Mouse (Mus musculus) embryonic facial prominence, embryonic 14.5 days (tissue): Measurements from ENCODE around the gene Ccl26. TPM values are rescaled to one million over a fixed set of nuclear protein-coding genes. Genes with fewer than 3 reads are reported as not detected.
A peak's percentile ranks its signal among the peaks of the same experiment; 100 is the strongest.

ENCODE experiments used
- ATAC-seq: fragments of 200-750 bp; cut with Nextera tagmentation; 2 replicates; pipeline ENCODE4 v1.8.0; 2017; ENCODE audit warnings: low read depth, moderate number of reproducible peaks, moderate TSS enrichment
- DNase-seq: peaks from one replicate; pipeline ENCODE4 v3.0.0-alpha.2; 2015; ENCODE audit warnings: low spot score
- H3K27ac ChIP-seq: fragments of 300-500 bp; sonication (generic); replicated peaks from 2 replicates; pipeline ENCODE4 v1.5.1; 2014; ENCODE audit warnings: low read depth, mild to moderate bottlenecking, low read length, moderate library complexity
- H3K27me3 ChIP-seq: fragments of 300-500 bp; sonication (generic); replicated peaks from 2 replicates; pipeline ENCODE4 v1.6.1; 2014; ENCODE audit warnings: low read length; ENCODE audit not compliant: control insufficient read depth, insufficient read depth
- H3K36me3 ChIP-seq: fragments of 300-500 bp; sonication (generic); 2 replicates; pipeline ENCODE4 v1.6.1; 2014; ENCODE audit warnings: low read length, mixed read lengths; ENCODE audit not compliant: control insufficient read depth, insufficient read depth
- H3K4me1 ChIP-seq: fragments of 300-500 bp; sonication (generic); 2 replicates; pipeline ENCODE4 v1.6.1; 2014; ENCODE audit warnings: antibody characterized with exemption, low read length; ENCODE audit not compliant: control insufficient read depth, insufficient read depth
- H3K4me2 ChIP-seq: fragments of 300-500 bp; sonication (generic); 2 replicates; pipeline ENCODE4 v1.6.1; 2014; ENCODE audit warnings: low read depth, mild to moderate bottlenecking, low read length, moderate library complexity, mixed read lengths
- H3K4me3 ChIP-seq: fragments of 300-500 bp; sonication (generic); 2 replicates; pipeline ENCODE4 v1.5.1; 2014; ENCODE audit warnings: low read depth, mild to moderate bottlenecking, low read length
- H3K9ac ChIP-seq: fragments of 300-500 bp; sonication (generic); 2 replicates; pipeline ENCODE4 v1.6.1; 2014; ENCODE audit warnings: low read depth, mild to moderate bottlenecking, low read length, moderate library complexity, mixed read lengths
- H3K9me3 ChIP-seq: fragments of 300-500 bp; sonication (generic); 2 replicates; pipeline ENCODE4 v1.6.1; 2016; ENCODE audit warnings: low read length; ENCODE audit not compliant: control insufficient read depth
- WGBS: fragments of 180-500 bp; shearing (Covaris S2); extraction: QIAGEN DNeasy Blood & Tissue Kit; methylation state at CpG from one replicate; pipeline ENCODE4 v1.1.7; 2014; 5-methylcytosine and 5-hydroxymethylcytosine counted together
- polyA plus RNA-seq: library from polyadenylated mRNA; unstranded; fragments of >200 nt; fragmentation: Nextera tagmentation; extraction: Ambion mirVana; gene quantifications from 2 replicates; pipeline ENCODE4 v1.2.1, GENCODE M21; 2014

Gene Ccl26
- polyA plus RNA-seq, 1 experiment from 2014 or later: not detected

DNA sequence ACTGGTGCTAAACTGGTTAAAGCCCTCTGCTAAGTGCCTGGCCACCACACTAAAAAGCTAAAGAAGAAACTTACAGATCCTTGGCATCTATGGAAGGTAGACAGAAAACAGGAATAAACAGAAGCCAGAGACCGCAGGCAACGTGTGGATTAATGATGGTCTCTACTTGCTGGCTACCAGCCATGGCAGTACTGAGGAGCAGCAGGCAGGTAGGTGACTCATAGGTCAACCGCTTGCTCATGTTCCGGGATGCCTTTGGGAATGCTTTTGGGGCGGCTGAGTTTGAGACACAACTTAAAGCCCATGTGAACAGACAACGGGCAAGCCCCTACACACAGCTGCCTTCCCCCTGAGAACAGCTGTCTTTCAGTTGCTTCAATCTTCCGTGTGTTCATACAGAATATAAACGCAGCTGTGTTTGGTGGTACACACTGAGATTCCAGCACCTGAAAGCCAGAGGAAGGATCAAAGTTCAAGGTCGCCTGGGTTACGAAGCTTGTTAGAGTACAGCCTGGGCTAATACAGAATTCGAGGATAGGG lies 32.0 kb downstream of the Ccl26 start:
- WGBS: 62% methylated on average over 11 of the region's 11 CpGs
- Histone ChIP-seq H3K4me1 (no peaks in the 10 kb centered on the region; the same call in 1 of the 2 replicates), H3K4me2 (no peak overlapping the region), H3K4me3 (no peak overlapping the region), H3K9me3 (no peaks in the 10 kb centered on the region), H3K9ac (no peak overlapping the region), H3K27ac (no peak overlapping the region), H3K36me3 (no peaks in the 10 kb centered on the region), H3K27me3 (no peaks in the 10 kb centered on the region)
- peak; percentile 34 for DNase-seq
- ATAC-seq: no peak

- H3K9ac ChIP-seq: no peak overlapping the region
- no peaks in the 10 kb centered on the region for H3K9me3 ChIP-seq
- 65% methylated on average over 2 of the region's 2 CpGs for WGBS
- no peak for DNase-seq
- no peaks in the 10 kb centered on the region; the same call in 1 of the 2 replicates for H3K4me1 ChIP-seq
- no peak for ATAC-seq
- no peak overlapping the region for H3K4me3 ChIP-seq
- H3K27ac ChIP-seq: no peak overlapping the region
- H3K36me3 ChIP-seq: no peaks in the 10 kb centered on the region
- no peak overlapping the region for H3K4me2 ChIP-seq
- no peaks in the 10 kb centered on the region for H3K27me3 ChIP-seq
Measured at GRCm38 (mm10) chr5:135529964-135530363, 33.4 kb downstream of the Ccl26 start.

DNA sequence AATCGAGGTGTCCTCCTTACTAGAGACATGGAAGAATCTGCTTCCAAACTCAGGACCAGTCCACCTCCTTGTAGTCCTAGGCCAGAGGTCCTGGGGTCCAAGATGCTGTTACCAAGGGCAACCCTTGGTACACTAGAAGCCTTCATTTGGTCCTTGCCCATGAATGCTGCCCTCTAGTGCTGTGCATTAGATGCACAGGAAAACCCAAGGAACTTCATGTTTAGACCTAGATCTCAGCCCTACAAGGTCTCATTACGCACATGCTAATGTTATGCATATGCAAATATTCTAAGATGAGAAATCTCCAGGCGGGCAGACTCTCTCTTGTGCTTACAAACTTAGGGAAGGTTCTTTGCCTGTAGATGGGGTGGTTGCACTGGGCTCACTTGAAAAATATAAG lies 34.1 kb downstream of the Ccl26 start:
- no peak for ATAC-seq
- no peaks in the 10 kb centered on the region for H3K27me3 ChIP-seq
- H3K36me3 ChIP-seq: no peaks in the 10 kb centered on the region
- H3K4me3 ChIP-seq: no peak overlapping the region
- no peak overlapping the region for H3K4me2 ChIP-seq
- WGBS: 82% methylated on average over 3 of the region's 3 CpGs
- no peak for DNase-seq
- H3K27ac ChIP-seq: no peak overlapping the region
- H3K9me3 ChIP-seq: no peaks in the 10 kb centered on the region
- no peaks in the 10 kb centered on the region; the same call in 1 of the 2 replicates for H3K4me1 ChIP-seq
- H3K9ac ChIP-seq: no peak overlapping the region

- Histone ChIP-seq H3K9me3 (no peaks in the 10 kb centered on the region), H3K4me1 (no peaks in the 10 kb centered on the region), H3K36me3 (peaks cover 4% of the 10 kb centered on the region; the same call in 1 of the 2 replicates), H3K4me3 (no peak overlapping the region), H3K4me2 (no peak overlapping the region), H3K27ac (no peak overlapping the region), H3K27me3 (no peaks in the 10 kb centered on the region), H3K9ac (no peak overlapping the region)
- ATAC-seq (no peak), DNase-seq (no peak)
- WGBS: 49% methylated on average over 7 of the region's 7 CpGs
Measured at GRCm38 (mm10) chr5:135527986-135528385, 35.4 kb downstream of the Ccl26 start.

DNA sequence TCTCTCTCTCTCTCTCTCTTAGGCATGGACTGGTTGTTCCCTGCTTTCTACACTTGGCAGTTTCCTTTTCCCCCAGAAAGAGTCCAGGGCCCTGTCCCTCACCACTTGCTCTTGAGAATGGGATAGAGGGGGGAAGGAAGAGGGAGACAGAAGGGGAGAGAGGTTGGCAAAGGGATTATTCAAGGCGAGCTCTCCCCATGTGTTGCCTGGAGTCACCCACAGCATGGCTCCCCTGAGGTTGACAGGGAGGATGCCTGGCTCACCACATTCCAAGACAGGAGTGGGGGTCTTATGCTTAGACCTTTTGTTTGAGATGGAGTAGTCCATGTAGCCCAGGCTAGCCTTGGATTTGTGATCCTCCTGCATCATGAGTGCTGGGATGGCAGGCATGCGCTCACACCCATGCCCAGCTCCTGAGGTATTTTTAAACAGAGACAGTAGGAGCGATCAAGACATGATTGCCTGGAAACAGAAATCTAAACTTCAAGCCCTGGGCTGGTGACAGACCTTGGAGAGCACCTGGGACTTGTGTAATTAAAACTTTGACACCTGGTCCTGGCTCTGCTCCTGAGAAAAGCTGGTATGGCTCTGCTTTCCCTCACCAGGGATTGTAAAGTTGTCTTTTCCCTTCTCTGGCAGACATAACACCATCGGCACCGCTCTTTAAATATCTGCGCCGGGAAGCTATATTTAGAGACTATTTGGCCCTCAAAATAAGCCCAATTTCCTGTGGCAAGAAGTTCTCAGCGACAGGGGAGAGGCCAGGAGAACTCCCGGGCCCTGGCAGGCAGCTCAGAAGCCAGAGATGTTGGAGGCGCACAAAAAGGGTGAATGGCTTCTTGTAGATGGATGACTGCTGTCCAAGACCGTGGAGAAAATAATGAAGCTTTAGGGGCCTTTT lies 38.5 kb downstream of the Ccl26 start:
- no peaks in the 10 kb centered on the region for H3K4me1 ChIP-seq
- ATAC-seq (no peak), DNase-seq (no peak)
- H3K27me3 ChIP-seq: no peaks in the 10 kb centered on the region
- no peak overlapping the region for H3K4me3 ChIP-seq
- H3K27ac ChIP-seq: no peak overlapping the region; the same call in 1 of the 2 replicates
- H3K9me3 ChIP-seq: no peaks in the 10 kb centered on the region
- H3K36me3 ChIP-seq: peaks cover 4% of the 10 kb centered on the region; the same call in 1 of the 2 replicates
- no peak overlapping the region for H3K9ac ChIP-seq
- no peak overlapping the region for H3K4me2 ChIP-seq
- WGBS: 53% methylated on average over 11 of the region's 11 CpGs

GRCm38 (mm10) chr5:135524087-135524486 lies 39.3 kb downstream of the Ccl26 start:
- peaks cover 4% of the 10 kb centered on the region; the same call in 1 of the 2 replicates for H3K36me3 ChIP-seq
- 82% methylated on average over 2 of the region's 2 CpGs for WGBS
- no peak overlapping the region for H3K4me2 ChIP-seq
- ATAC-seq (no peak), DNase-seq (no peak)
- no peaks in the 10 kb centered on the region for H3K9me3 ChIP-seq
- no peak overlapping the region for H3K9ac ChIP-seq
- H3K4me3 ChIP-seq: no peak overlapping the region
- H3K27ac ChIP-seq: no peak overlapping the region
- no peaks in the 10 kb centered on the region for H3K4me1 ChIP-seq
- H3K27me3 ChIP-seq: no peaks in the 10 kb centered on the region

DNA sequence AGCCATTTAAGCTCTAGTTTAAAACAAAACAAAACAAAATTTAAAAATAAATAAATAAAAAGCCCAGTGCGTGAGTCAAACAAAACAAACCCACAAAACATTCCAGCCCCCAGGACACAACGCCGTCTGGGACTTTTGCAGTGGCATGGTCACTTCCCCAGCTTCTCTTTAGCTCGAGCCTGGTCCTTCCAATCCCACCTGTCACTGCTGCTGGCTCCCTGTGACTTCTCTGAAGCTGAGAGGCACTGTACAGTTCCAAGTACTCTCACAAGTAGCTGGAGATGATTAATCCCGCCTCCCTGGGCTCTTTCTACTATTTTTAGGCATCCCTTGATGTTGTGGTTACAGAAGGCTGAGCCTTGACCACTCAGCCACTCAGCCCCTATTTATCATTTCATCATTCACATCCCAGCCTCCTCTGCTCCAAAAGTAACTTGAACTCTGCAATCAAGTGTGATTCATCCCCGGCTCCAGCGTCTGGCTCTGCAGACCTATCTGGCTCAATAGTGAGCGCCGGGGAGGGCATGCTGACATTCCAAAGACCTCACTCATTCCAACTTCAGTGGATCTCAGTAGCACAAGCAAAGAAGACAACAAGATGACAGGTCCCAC lies 41.2 kb downstream of the Ccl26 start:
- H3K9ac ChIP-seq: no peak overlapping the region
- peaks cover 7% of the 10 kb centered on the region; the same call in 1 of the 2 replicates for H3K36me3 ChIP-seq
- H3K9me3 ChIP-seq: 0 out of 2 replicates have a peak, but pooled peaks cover 2% of the 10 kb centered on the region
- no peak overlapping the region for H3K27ac ChIP-seq
- H3K27me3 ChIP-seq: no peaks in the 10 kb centered on the region
- DNase-seq (peak; percentile 57), ATAC-seq (no peak)
- whole genome bisulfite sequencing: 55% methylated on average over 9 of the region's 9 CpGs
- no peaks in the 10 kb centered on the region for H3K4me1 ChIP-seq
- no peak overlapping the region for H3K4me2 ChIP-seq
- no peak overlapping the region for H3K4me3 ChIP-seq

DNA sequence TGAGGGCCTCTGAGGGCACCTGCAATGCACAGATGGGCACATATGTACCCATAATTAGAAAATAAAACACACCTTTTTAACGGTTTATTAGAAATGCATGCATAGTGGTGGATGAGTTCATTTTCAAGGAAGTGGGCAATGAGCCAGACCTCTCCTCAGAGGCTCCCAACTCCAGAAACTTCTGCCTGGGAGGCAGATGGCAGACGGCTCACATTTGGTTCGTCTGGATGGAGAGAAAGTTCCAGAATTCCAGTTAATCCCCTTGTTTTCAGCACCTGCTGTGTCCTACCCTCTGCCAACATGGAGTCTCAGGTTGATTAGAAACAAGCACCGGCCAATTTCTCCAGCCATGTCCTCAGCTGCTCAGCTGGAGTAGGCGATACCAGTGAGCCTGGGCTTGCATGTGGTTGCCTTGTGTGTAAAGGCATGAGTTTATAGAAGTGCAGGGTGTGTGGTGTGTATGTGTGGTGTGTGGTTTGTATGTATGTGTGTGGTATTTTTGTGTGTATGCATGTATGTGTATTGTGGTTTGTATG lies 46.0 kb downstream of the Ccl26 start:
- Histone ChIP-seq H3K4me2 (no peak overlapping the region), H3K4me3 (no peak overlapping the region), H3K27me3 (no peaks in the 10 kb centered on the region), H3K36me3 (peaks cover 22% of the 10 kb centered on the region; the same call in 1 of the 2 replicates), H3K9me3 (peaks cover 21% of the 10 kb centered on the region), H3K9ac (no peak overlapping the region), H3K4me1 (no peaks in the 10 kb centered on the region; the same call in 1 of the 2 replicates), H3K27ac (no peak overlapping the region)
- DNase-seq (no peak), ATAC-seq (0 out of 2 replicates have a peak, but pooled peaks have one; percentile 32)
- 68% methylated on average over 5 of the region's 5 CpGs for WGBS
